Mouse (Mus musculus): ENCODE results near the gene Gm10282.

Gene Gm10282

DNA sequence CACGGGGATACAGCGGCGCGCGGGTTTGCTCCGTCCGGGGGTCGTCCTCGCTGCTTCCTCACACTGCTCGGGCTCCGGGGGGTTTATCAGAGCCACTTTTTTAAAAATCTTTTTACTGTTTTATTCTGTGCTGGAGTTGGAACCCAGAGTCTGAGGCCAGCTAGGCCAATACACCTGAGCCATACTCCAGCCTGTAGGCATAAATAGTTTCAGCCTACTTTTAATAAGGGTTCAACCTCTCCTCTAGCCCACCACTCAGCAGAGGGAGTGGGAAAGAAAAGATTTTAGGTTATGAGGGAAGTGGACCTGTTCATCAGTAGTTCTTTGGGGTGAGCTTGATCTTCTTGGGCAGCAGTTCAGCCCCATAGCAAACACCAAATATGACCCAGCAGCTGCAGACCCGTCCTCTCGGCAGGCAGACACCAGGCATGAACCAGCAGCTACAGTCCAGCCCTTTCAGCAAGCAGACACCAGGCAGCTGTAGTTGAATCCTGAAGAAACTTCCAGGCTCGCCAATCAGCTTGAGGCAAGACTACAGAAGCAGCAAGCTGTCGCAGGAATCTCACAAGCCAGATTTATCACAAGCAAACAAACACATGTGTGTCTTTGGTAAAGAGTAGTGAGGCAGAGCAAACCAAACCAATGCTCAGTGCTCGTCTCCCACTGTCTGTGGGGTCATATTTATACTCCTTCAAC, at the start of gene Gm10282:
TSS of gene Gm10282 (minus strand) at position 51 of the 696 bp plus-strand sequence.
- in situ Hi-C loops (cut with MboI; ENCODE audit: low sequenced_read_pairs) = no loop called here

DNA sequence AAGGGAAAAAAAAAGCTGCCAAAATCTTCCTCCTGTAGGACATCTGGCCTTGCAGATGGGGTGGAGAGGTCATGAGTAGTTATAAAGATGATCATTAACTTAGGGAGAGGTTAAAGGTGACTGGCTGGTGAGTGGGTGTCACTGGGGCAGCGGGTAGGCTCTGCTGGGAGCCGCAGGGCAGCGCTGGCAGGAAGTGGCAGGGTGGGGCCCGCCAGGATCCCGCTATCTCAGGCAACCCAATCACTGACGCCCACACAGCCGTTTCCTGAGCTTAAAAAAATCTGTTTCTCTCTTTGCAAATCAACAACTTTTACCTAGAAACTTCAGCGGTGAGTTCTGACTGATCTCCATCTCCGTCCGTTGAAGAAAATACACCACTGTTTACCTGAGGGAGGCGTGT, 49.2 kb upstream of the Gm10282 start:
- in situ Hi-C loops (cut with MboI; ENCODE audit: low sequenced_read_pairs) = no loop called here

DNA sequence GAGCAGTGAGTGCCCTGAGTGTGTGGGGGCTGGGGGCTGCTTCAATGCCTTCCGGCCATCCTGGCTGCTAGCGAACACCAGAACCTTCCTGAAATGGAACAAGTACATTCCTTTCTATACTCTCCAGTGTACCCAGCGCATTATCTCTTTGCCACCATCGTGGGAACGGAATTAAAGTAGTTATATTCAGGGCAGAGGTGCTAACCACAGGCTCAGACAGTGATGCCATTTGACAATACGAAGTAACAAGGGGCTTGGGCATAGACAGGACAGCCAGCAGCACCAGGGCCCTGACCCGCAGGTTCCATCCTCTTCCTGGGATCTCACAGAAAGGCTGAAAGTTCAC, 48.6 kb upstream of the Gm10282 start:
- in situ Hi-C loops (cut with MboI; ENCODE audit: low sequenced_read_pairs) = no loop called here

DNA sequence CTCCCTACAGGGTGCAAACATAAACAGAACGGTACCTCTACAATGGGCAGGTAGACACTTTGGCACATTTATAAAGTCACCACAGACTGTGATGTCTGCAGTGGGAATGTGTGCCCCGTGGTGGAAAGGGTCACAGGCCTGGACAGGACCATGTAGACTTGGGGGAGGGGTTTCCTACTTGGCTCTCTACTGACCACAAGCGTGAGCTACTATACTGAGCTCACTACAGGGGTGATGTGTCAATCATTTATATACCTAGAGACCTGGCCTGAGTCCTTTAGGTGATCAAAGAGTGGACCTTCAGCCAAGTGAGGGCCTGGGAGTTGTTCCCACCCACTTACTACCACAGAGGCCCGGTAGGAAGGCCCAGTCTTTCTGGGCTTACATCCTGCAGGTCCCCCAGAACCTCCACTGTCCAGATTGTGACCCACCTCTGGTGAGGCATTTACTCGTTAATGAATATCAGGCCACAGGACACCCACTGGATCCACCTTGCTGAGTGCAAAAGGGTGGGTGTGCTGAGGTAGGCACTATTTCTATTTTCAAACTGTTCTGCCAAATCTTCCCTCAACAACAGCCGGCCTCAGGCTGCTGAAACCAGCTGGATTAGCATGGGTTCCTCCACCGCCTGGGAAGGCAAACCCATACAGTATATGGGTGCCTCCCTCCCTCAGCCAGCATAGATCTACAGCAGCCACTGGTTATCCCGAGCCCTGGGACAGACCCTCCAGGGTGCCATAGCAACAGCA, 48.1 kb upstream of the Gm10282 start:
- in situ Hi-C loops (cut with MboI; ENCODE audit: low sequenced_read_pairs) = no loop called here

DNA sequence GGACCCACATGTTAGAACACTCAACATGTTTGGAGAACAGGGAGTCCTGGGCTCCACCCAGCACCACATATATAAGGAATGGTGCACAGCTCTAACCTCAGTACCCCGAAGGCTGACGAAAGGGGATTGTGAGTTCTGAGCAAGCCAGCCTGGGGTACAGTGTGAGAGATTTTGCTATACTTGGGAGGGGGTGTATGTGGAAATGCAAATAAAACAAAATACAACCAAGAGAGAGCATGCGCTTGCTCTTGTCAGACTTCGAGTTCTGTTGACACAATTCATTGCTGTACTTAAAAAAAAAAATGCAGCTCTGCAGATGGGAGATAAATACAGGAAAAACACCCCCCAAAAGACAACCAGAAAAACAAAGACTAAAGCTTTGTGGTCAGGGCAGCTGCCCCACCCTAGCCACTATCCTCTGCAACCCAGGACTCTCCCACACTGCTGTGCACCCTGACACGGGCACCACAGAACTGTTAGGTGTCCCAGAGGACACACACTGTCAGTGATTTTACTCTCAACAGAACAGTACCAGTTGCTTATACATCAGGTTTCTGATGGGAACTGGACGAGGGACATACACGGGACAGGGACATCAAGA, 46.4 kb upstream of the Gm10282 start:
- in situ Hi-C loops (cut with MboI; ENCODE audit: low sequenced_read_pairs) = no loop called here

DNA sequence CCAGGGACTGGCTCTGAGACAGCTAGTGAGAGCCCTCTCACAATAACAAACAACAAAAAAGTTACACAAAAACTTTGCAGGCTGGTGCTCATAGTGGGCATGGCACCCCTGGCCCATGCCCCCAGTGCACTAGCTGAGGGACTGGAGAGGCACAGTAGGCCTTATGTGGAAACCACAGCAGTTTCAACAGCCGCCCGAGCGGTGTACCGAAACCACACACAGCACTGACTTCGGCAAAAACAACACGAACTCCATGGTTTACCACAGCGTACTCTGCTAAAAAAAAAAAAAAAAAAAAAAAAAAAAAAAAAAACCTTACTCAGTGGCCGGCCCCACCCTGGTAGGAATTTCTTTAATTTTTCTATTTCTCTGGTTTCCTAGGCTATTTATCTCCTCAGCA, 45.7 kb upstream of the Gm10282 start:
- in situ Hi-C loops (cut with MboI; ENCODE audit: low sequenced_read_pairs) = no loop called here

DNA sequence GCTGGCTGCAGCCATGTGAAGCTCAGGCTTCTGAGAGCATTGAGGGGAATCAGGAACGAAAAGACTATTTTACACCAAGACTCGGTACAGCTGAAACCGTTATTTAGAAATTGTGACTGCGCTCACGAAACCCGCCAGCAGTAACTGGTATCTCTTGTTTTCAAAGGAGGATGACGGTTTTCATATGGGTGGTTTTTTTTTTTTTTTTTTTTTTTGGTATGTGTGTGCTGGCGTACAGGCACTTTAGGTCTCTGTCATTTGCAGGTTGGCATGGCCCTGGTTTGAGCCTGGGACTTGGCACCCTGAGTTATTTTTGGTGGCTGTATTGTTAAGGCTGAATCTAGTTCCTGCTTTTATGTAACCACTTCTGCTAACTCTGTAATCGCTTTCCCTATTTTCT, 44.8 kb upstream of the Gm10282 start:
- in situ Hi-C loops (cut with MboI; ENCODE audit: low sequenced_read_pairs) = no loop called here

DNA sequence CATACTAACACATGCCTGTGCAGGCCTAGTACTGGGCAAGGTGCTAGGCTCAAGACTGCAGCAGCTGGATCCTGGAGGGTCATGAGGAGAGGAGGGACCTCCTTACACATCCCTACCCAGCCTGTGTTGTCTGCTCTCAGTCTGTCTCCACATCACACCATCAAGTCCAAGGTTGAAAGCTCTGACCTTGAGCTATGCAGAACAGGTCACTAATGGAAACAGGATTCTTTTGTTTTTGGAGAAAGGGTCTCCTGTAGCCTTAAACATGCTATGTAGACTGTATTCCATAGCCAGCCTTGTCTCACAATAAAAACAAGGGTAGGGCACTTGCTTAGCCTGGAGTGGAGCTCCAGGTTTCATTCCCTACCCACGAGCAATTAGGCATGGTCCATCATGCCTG, 43.9 kb upstream of the Gm10282 start:
- in situ Hi-C loops (cut with MboI; ENCODE audit: low sequenced_read_pairs) = no loop called here

DNA sequence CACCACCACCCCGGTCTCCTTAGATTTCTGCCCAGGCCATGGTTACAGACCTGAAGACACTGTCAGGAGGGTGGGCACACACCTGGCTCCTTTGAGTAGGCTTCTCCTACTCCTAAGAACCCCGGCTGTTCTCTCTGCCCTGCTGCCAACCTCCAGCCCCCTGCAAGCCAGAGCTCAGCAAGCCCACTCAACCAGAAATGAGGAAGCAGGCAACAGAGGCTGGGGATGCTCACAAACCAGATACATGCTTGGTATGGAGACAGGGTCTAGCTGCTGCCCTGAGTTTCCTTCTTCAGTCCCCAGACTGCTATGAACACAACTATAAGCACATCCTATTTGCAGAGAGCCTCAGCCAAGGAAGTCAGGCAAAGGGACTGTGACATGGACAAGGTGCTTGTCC, 43.1 kb upstream of the Gm10282 start:
- in situ Hi-C loops (cut with MboI; ENCODE audit: low sequenced_read_pairs) = no loop called here

DNA sequence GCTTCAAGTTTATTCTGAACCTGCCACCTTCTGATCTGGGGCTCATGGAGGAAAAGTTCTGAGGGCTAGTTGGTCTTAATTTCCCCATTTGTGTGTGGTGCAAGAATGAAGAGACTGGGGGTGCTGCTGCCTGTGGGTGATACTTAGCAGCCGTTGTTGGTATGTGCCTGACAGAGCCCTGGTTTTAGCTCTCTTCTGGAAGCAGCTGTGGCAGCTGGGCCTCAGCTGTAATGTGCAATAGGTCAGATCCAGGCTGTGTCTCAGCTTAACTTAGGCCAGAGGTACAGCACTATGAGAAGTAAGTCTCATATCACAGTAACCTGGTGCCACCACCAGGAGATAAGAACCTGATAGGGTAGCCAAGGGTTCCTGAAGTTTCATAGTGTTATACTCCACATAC, 42.5 kb upstream of the Gm10282 start:
- in situ Hi-C loops (cut with MboI; ENCODE audit: low sequenced_read_pairs) = no loop called here

DNA sequence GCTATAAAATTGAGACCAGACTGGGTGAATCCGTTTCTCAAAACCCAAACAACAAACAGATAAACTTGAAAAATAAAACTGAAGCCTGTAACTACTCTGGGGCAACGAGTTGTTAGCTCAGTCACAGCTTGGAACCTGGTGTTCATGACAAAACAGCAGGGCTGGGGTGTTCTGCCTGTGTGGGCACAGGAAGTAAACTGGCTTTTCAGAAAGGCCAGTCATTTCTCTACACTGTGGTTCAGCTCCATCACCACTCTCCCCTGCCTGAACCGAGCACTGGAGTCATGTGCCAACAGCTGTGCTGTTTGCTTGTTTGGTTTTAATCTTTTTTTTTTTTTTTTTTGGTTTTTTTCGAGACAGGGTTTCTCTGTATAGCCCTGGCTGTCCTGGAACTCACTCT, 38.7 kb upstream of the Gm10282 start:
- in situ Hi-C loops (cut with MboI; ENCODE audit: low sequenced_read_pairs) = no loop called here

DNA sequence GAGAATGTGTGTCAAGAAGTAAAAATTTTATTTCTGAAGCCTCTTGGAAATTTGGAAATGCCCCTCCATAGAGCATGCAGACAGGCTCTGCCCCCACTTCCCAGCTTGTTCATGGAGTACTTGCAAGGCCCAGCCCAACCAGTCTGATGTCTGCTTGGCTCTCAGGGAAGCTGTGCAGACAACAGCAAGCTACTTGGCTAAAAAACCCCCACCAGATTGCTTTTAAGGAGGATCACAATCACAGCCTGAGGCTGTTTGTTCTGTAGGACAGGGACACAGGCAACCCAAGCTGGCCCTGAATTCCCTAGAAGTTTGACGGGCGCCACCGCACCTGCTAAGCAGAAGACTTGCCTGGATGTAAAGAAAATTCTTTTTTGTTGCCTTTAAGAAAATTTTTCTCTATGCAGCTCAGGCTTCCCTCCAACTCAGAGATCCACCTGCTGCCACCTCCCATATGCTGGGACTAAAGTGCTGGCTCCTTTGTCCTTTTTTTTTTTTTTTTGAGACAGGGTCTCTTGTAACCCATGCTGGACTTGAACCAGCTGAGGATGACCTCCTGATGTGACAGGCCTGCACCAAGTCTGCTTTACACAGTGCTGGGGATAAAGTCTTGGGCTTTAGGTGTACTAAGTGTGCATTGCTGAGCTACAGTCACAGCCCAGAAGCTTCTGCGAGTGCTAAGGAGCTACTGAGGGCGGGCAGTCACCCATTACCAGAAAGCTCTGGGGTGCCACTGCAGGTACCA, 37.7 kb upstream of the Gm10282 start:
- in situ Hi-C loops (cut with MboI; ENCODE audit: low sequenced_read_pairs) = no loop called here

DNA sequence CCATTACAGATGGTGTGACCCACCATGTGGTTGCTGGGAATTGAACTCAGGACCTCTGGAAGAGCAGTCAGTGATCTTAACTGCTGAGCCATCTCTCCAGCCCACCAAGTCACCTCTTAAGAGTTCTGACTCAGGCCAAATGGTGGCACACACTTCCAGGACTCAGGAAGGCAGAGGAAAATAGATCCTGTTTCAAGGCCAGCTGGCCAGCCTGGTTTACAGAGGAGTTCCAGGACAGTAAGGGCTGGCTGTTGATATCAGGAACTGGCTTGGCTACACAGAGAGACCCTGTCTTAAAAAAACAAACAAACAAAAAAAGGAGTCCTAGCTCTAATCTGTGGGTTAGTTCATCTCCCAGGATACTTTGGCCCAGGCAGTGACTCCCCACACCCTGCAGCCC, 32.0 kb upstream of the Gm10282 start:
- in situ Hi-C loops (cut with MboI; ENCODE audit: low sequenced_read_pairs) = no loop called here

DNA sequence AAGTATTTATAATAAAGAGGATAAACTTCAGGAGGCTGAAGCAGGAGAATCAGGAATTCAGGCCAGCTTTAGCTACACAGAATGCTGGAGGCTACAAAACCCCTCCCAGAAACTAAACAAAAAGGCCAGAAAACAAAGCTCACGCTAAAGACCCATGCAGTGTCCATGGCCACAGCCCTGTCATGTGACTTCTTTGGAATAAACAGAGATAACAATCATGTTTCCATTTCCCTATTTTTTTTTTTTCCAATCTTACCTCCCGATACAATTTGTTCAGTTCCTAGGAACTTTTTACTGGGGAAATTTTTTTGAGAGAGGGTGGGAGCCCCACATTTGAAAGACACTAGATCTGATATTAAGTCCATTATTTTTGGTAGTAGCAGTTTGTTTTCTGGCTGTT, 31.2 kb upstream of the Gm10282 start:
- in situ Hi-C loops (cut with MboI; ENCODE audit: low sequenced_read_pairs) = no loop called here

DNA sequence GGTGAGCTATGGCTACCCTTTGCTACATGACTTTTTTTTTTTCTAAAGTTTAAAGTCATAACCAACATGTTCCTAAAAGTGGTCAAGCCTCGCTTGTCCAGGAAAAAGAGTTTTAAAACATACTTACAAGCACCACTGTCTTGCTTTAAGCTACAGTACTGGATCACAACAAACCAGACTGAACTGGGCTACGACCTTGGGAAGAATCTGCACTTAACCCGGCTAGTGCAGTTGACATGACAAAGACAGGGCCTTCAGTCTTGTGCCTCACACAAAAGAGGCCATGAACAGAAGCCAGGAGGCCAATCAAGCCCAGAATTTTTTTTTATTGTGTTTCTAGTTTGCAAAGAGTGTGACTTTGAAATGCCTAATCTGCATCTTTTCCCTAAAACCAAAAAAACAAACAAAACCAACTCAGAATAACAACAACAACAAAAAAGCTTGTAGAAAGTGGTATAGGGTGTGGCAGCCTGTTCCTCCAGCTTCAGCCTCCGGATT, 29.1 kb upstream of the Gm10282 start:
- in situ Hi-C loops (cut with MboI; ENCODE audit: low sequenced_read_pairs) = no loop called here

DNA sequence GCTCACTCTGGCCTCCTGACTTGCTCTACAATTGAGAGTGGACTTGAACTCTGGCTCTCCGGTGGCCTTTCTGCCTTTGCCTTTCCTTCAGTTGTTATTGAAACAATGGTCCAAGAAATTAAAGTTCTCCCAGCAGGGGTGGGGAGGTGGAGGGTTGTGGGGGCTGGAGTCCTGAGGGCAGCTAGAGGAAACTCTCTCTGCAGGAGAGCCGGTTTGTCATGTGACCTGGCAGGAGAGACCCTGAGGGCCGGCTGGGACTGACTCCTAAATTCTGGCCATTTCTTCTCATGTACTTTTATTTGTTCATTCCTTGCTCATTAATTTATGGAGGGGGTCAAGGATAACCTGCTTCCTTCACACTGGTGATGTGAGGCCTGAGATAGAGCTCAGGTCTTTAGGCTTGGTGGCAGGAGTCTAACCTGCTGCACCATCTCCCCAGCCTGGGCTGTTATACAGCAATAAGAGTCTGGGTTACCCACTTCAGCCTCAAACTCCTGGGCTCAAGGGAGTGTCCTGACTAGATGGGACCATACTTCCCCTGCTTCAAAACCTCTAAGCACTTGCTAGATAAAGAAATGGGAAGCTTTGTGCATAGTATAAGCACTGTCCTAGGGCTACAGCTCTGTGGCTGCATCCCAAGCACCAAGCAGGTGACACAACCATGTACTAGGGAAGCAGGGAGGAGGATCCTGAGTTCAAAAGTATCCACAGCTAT, 28.5 kb upstream of the Gm10282 start:
- in situ Hi-C loops (cut with MboI; ENCODE audit: low sequenced_read_pairs) = no loop called here

DNA sequence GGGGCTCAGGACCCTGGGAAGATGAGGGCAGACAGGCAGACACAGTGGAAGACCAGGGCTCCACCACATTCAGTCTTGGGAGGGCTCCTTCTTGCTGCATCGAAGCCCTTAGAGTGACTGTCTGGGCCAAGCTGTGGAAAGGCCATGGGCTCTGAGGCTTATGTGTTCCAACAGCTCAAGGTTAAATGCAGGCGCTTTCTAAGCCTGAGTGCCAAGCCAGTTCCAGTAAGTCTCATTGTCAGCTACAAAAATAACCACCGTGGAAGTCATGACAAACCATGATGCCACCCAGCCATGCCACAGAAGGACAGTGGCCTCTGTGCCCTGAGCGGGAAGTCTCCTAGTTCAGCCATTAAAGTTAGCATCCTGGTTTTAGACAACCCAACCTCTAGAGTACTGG, 26.6 kb upstream of the Gm10282 start:
- in situ Hi-C loops (cut with MboI; ENCODE audit: low sequenced_read_pairs) = no loop called here

DNA sequence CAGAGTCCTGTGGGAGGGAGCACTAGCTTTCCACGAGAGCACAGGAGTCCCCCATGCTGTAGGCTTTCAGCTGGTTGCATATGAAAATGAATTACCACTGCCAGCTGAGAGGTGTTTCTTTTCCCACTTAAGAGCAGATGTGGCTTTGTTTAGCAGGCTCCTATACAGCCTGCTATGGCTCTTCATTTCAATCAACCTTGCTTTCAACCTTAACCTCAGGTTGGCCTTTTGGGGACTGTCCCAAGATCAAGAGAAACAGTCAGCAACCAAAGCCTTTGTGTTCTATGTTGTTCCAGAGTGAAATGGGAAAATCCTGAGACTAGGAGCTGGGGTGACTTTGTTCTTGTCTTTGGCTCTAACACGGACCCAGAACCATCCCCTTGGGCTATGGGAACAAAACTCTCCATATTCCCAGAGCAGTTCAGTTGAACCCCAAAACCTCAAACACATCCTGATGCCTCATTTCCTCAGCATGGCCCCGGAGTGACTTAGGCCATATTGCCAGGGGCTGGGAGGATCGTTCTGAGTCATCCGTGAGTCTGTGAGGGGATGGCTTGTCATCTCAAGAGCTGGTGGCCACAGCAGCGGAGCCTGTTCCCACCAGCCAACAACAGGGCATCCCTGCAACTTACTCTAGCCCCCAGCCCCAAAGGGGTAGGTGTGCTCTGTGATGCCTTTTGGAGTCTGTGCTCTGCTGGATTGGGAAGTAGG, 25.9 kb upstream of the Gm10282 start:
- in situ Hi-C loops (cut with MboI; ENCODE audit: low sequenced_read_pairs) = no loop called here

DNA sequence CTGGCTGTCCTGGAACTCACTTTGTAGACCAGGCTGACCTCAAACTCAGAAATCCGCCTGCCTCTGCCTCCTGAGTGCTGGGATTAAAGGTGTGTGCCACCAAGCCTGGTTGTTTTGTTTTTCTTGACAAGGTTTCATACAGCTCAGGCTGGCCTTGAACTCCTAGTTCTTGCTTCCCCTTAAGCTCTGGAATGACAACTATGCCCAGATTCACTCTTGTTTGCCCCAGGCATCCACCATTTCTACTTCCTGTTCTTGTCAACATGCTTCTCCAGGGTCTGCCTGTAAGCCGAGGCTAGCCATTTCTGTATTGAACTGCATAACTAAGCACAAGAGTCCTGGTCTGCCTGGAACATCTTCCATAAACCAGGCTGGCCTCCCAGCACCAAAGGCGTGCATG, 24.1 kb upstream of the Gm10282 start:
- in situ Hi-C loops (cut with MboI; ENCODE audit: low sequenced_read_pairs) = no loop called here

DNA sequence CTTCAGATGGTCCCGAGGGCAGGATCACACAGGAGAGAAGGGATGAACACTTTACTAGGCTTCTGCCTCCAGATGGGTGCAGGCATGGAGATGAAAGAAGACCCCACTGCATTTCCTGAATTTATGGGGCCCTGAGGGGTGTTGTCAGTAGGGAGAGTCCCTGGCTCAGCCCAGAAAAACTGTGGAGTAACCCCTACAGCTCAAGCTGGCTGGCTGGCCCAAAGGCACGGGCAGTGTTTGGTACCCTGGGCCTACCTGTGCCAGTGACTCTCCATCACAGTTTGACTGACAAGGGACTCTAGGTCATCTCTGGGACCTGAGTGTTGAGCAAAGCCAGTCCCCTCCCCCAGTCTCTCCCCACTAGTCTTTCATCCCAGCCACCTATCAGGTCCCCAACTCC, 19.6 kb upstream of the Gm10282 start:
- in situ Hi-C loops (cut with MboI; ENCODE audit: low sequenced_read_pairs) = no loop called here

All from CH12F3 (cell line).